Mouse (Mus musculus) kidney, adult 2 months (tissue): Measurements from ENCODE around the gene Lyz1. TPM values are rescaled to one million over a fixed set of nuclear protein-coding genes. Genes with fewer than 3 reads are reported as not detected.

ENCODE experiments used
- DNase-seq: peaks from one replicate; pipeline ENCODE4 v3.0.0; 2021
- H3K27ac ChIP-seq: fragments of 200-500 bp; 2 replicates; pipeline ENCODE4 v1.5.1; 2012; ENCODE audit warnings: low read depth, low read length, control low read depth, inconsistent platforms; ENCODE audit not compliant: insufficient read depth
- H3K27me3 ChIP-seq: fragments of 200-500 bp; replicated peaks from 2 replicates; pipeline ENCODE4 v1.6.1; 2012; ENCODE audit warnings: mild to moderate bottlenecking, moderate library complexity, low read length, inconsistent platforms; ENCODE audit not compliant: control insufficient read depth, insufficient read depth
- H3K36me3 ChIP-seq: fragments of 200-500 bp; 2 replicates; pipeline ENCODE4 v1.6.1; 2012; ENCODE audit warnings: mild to moderate bottlenecking, moderate library complexity, low read length, inconsistent platforms; ENCODE audit not compliant: control insufficient read depth, insufficient read depth
- H3K4me1 ChIP-seq: fragments of 200-500 bp; 2 replicates; pipeline ENCODE4 v1.6.1; 2011; ENCODE audit warnings: low read length; ENCODE audit not compliant: control insufficient read depth, insufficient read depth
- H3K4me3 ChIP-seq: fragments of 200-500 bp; 2 replicates; pipeline ENCODE4 v1.5.1; 2011; ENCODE audit warnings: mild to moderate bottlenecking, low read depth, low read length, control low read depth; ENCODE audit not compliant: insufficient read depth
- CTCF ChIP-seq: fragments of 200-500 bp; conservative IDR thresholded peaks from 2 replicates; pipeline ENCODE4 v1.5.1; 2011; ENCODE audit warnings: low read depth, mild to moderate bottlenecking, control low read depth, low read length, moderate library complexity, mixed read lengths; ENCODE audit not compliant: insufficient read depth, insufficient read length
- POLR2A ChIP-seq: fragments of 200-500 bp; IDR thresholded peaks from one replicate; pipeline ENCODE4 v1.6.1; 2011; ENCODE audit warnings: low read depth, low read length, control low read depth
- WGBS: fragments of 180-500 bp; shearing (Covaris S2); methylation state at CpG from one replicate; pipeline ENCODE4 v1.1.7; 2018; 5-methylcytosine and 5-hydroxymethylcytosine counted together
- polyA plus RNA-seq: library from polyadenylated mRNA; depleted of rRNA; stranded (reverse); fragments of >200 nt; gene quantifications from 2 replicates; pipeline ENCODE4 v1.2.3, GENCODE M21; 2012; rRNA removed

The Lyz1 gene
- polyA plus RNA-seq, 1 experiment: 6.2 TPM

DNA sequence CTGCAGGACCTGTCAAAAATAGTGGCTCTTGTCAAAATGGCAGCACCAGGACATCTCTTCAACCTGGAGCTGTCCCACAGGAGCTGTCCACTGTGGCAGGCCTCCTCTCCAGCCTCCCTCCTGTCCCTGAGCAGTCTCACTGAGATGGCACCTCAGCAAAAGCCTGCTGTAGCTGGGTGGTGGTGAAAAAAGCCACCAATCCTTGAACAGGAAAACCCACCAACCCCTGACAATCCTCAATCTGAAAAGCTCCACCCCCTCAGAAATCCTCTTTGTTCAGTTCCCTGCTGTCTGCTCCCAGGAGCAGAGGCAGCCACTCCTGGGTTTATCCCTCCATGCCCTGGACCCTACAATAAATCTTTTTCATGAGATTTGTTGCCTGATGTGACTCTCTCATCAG is 32.8 kb downstream of the Lyz1 start:
- TF ChIP-seq POLR2A (no peak), CTCF (no peak)
- H3K4me3 ChIP-seq: no peak overlapping the region
- DNase-seq: no peak

GRCm38 (mm10) chr10:117238603-117239002 is 54.1 kb downstream of the Lyz1 start, which contains the start of gene 9530003J23Rik:
9530003J23Rik (minus strand) TSS chr10:117238703.
- Histone ChIP-seq H3K27me3 (no peaks in the 10 kb centered on the region), H3K4me3 (no peak within 1 kb of the TSS), H3K27ac (no peak within 1 kb of the TSS), H3K36me3 (no peaks in the 10 kb centered on the region), H3K4me1 (peaks cover 6% of the 10 kb centered on the region; the same call in 1 of the 2 replicates)
- WGBS: 89% methylated on average over 12 of the region's 12 CpGs
- DNase-seq: no peak
- TF ChIP-seq POLR2A: no peak
- no peak for TF ChIP-seq CTCF

More for the DNA sequence above, 32.8 kb downstream of the Lyz1 start:
- no peaks in the 10 kb centered on the region for H3K4me1 ChIP-seq
- H3K27ac ChIP-seq: no peak overlapping the region
- no peaks in the 10 kb centered on the region for H3K36me3 ChIP-seq
- H3K27me3 ChIP-seq: no peaks in the 10 kb centered on the region

Other genes starting within 250 kb of the Lyz1 start
- 0.13 TPM in 1 of 2 replicates, not detected in the other for gene Lrrc10, start 247.5 kb downstream of the Lyz1 start, polyA plus RNA-seq
- 67.1 and 84.6 TPM in 2 replicates for gene Cct2, start 229.1 kb downstream of the Lyz1 start, polyA plus RNA-seq
- 13.0 and 13.2 TPM in 2 replicates for gene Frs2, start 144.3 kb downstream of the Lyz1 start, polyA plus RNA-seq
- 18.0 and 21.8 TPM in 2 replicates for gene Yeats4, start 68.4 kb downstream of the Lyz1 start, polyA plus RNA-seq
- not detected in 2 replicates for gene 9530003J23Rik, start 54.2 kb downstream of the Lyz1 start, polyA plus RNA-seq
- 42.5 and 101 TPM in 2 replicates for gene Lyz2, start 10.5 kb downstream of the Lyz1 start, polyA plus RNA-seq
- gene Cpsf6, start 87.1 kb upstream of the Lyz1 start, polyA plus RNA-seq: 26.9 and 30.1 TPM in 2 replicates